Mouse (Mus musculus) kidney, adult 11 months (tissue): ENCODE measurements at regions not wholly inside any gene's neighbourhood (a gene's known extent, or its start where the extent isn't known, plus 50 kb on each side); places are given as distances from the start of the nearest gene placed in this dataset.
A peak's percentile ranks its signal among the peaks of the same experiment; 100 is the strongest.

ENCODE experiments used
- DNase-seq: peaks from one replicate; pipeline ENCODE4 v3.0.0; 2022

GRCm38 (mm10) chr3:148558592-148559157 is 431.7 kb downstream of the Adgrl2 start:
- DNase-seq = peak; percentile 4

GRCm38 (mm10) chr3:148555324-148555723 is 435.0 kb downstream of the Adgrl2 start:
- no peak for DNase-seq

- no peak for DNase-seq
Observed at GRCm38 (mm10) chr3:148550716-148551115, 439.6 kb downstream of the Adgrl2 start.

- DNase-seq = no peak
Observed at GRCm38 (mm10) chr3:148544929-148545328, 445.4 kb downstream of the Adgrl2 start.

DNA sequence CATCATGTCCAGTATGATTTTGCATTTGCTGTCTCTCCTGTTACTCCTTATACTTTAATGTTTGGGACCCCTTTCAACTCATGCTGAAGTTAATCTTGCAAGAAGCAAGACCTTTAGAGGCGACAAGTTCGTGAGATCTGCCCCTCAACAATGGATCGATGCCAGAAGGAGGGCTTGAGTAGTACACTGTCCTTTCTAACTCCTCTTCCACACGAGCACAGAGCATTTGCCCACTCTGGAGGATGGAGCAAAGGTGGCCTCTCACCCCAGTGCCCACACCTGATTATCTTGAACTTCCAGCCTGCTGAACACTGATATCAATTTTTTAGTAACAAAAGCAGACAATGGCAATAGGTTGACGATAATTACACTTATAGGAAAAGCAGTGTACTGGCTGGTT is 448.1 kb downstream of the Adgrl2 start:
- no peak for DNase-seq

DNA sequence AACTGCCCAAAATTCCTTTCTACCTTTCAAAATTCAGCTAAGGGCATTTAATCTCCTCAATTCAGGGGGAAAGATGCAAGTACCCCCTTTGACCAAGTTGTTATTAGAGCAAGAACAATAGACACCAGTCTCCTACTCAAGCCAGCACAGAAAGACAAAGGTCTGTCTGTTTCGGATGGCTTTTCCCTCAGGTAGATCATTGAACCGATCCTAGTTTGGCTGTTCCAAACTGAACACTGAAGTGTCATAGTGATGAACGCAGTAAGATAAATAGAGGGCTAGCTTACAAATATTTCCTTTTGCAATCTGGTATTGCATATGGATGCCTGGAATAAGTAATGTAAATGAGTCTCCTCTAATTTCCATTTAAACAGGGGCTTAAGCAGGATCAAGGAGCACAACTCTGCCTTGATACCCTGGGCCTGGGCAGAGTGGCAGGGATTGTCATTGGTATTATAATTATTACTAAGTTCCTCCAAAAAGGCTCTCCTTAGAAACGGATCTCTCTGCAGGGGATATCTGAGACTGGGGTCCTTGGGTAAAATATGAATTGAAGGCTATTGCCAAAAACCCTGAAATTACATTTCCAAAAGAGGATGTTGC is 452.6 kb downstream of the Adgrl2 start:
- DNase-seq = no peak

GRCm38 (mm10) chr3:148529893-148530292 is 460.5 kb downstream of the Adgrl2 start:
- no peak for DNase-seq

GRCm38 (mm10) chr3:148510381-148510780 is 480.0 kb downstream of the Adgrl2 start:
- no peak for DNase-seq

DNA sequence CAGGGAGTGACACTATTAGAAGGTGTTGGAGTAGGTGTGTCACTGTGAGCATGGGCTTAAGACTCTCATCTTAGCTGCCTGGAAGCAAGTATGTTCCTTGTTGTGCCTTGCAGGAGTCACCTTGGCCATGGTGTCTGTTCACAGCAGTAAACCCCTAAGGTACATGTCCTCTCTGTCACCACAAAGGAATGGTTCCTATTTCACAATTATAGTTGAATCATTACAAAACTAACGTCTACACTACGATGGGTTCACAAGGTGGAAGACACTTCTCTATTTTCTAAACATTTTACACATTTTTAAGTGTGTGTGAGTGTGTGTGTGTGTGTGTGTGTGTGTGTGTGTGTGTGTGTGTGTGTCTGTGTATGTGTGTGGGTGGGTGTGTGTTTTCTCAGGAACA is 485.4 kb downstream of the Adgrl2 start:
- DNase-seq = no peak

DNA sequence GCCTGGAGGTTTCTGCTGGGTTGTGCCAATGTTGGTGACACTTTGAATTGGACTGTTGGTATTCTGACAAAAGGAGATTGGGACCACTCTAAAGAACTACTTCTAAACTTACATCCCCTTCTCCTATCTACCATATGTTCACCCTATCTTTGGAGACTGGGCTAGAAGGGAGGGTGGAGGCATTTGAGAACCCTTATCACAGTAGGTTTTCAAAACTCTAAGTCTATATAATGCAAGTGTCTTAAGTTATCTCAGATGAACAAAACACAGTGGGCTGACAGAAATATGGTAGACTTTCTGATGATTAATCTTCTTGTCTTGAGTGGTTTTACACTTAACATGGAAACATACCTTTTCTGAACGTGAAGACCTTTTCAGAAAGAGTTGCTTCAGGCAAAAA is 486.9 kb downstream of the Adgrl2 start:
- no peak for DNase-seq

GRCm38 (mm10) chr3:148501801-148502200 is 488.6 kb downstream of the Adgrl2 start:
- DNase-seq = no peak

GRCm38 (mm10) chr3:148496672-148497071 is 493.7 kb downstream of the Adgrl2 start:
- DNase-seq = no peak

DNA sequence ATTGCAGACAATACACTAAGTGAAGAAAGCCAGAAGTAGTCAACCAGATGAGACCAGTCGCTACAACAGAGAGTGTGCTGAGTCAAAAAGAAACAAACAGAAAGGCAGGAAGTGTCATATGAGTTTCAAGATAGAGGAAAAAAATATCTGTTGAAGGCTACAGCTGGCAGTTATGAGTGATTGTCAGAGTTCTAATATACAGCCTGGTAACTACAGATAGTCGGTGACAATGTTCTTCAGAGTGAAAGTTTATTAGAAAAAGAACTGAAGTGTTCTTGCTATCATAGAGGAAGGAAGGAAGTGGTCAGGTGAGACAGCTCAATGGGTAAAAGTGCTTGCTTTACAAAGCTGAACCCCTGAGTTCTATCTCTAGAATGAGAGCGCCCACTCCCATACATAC is 499.1 kb downstream of the Adgrl2 start:
- DNase-seq = no peak

DNA sequence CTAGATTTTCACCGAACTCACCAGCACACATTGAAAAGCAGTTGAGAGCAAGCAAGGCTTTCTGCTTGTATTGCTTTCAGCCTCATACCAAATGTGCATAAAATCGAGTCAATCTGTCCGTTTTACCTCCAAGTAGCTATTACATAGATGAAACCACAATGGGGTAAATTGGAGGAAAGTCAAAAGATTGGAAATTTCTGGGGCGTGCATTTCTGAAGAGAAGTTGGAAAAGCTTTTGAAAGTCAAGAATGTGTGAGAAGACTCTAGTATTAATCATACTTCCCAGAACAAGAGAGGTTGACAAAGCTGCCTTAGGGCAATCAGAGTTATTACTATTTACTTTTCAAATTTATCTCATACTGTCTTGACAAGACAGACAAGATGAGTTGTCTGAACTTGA is 501.2 kb downstream of the Adgrl2 start:
- DNase-seq = no peak

GRCm38 (mm10) chr3:148487949-148488348 is 502.4 kb downstream of the Adgrl2 start:
- DNase-seq = no peak

- no peak for DNase-seq
Observed at GRCm38 (mm10) chr3:148475862-148476261, 514.5 kb downstream of the Adgrl2 start.

GRCm38 (mm10) chr3:148472943-148473444 is 517.4 kb downstream of the Adgrl2 start:
- DNase-seq = no peak

DNA sequence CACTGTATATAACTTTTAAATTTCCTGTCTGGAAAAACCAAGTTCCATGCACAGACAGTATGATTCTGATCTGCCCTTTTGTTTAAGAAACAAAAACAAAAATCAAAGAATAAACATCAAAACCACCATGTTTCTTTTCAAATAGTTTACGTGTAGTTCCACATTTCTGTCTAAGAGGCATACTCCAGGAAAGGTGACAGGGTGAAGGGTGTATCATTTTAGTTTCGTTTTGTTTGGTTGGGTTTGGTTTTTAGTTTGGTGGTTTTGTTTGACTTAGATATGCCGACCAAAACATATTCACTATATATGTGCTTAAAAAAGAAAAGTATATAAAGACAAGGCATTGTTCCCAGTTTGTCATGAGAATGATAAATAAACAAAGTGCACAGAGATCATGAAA is 524.9 kb downstream of the Adgrl2 start:
- no peak for DNase-seq

DNA sequence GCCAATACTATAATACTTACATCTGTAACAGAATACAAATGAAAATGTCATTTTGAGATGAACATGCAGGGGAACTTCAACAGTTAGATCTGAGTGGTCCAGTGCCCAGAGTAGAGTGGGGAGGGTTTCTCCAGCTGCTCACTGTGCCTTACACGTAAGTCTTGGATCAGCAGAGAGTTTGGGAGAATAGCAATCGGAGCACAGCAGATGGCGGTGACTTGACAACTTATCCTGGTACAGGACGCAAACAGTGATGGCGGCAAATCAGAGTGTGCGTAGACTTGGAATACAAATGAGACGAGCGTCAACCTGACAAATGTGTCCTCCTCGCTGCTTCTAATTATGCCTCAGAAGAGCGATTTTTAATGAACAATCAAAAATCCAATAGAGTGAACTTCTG is 527.6 kb downstream of the Adgrl2 start:
- DNase-seq = no peak

DNA sequence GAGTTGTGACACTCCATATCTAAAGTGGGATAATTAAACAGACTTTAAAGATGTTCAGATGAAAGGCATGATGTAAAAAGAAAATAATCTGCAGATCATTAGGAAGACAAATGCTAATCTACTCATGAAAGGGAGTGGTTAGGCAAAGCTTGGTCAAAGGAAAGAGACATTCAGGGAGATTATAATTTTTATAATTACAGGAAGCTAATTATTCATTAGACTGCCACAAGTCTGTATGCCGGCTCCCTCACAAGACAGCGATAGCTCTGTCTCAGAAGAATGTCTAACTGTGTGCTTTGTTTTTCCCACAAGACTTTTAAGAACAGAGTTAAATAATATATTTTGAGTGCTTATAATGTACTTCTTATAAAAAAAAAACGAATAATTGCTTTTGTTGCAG is 541.5 kb downstream of the Adgrl2 start:
- DNase-seq = no peak

- no peak for DNase-seq
Observed at GRCm38 (mm10) chr3:148448465-148448864, 541.9 kb downstream of the Adgrl2 start.

DNA sequence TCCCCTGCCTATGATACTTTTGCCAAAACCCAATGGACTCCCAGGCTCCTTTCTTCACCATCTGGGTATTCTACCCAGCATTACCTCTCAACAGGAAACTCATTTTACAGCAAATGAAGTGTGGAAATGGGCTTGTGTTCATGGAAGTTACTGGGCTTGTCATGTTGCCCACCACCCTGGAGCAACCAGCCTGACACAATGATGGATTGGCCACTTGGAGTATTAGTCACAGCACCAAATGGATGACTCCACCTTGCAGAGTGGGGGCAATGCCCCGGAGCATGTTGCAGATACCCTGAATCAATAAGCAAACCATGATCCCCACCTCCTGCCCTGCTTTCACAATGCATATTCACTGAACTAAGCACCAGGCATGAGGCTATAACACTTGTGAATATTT is 543.5 kb downstream of the Adgrl2 start:
- DNase-seq = no peak

- no peak for DNase-seq
Observed at GRCm38 (mm10) chr3:148443012-148443411, 547.3 kb downstream of the Adgrl2 start.

DNA sequence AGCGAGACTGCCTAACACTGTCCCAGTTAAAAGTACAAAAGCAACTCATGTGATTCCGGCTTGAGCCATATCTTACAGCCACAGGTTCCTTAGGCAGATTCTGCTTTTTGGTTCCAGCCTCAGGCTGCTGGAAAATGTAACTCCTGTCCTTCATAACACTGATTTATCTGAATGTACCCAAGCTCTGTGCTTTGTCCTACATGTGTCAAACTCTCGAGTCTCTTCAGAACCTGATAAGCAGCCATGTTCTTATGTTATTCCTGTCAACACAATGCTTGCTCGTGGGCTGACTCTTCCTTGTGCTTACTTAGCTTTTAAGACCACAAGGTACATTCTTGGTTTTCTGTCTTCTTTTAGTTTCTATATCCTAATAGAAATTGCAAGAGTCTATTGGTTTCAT is 556.3 kb downstream of the Adgrl2 start:
- no peak for DNase-seq
